Mouse (Mus musculus) layer of hippocampus, adult 9-11 months (tissue): ENCODE results near the gene Olfr112.
"Not testable (repeated sequence)": the region's sequence is repeated elsewhere in the genome, so short reads cannot be mapped to it uniquely, and the experiment has no call there.

ENCODE experiments used
- DNase-seq: peaks from one replicate; pipeline ENCODE4 v3.0.0; 2022

Olfr112 gene

DNA sequence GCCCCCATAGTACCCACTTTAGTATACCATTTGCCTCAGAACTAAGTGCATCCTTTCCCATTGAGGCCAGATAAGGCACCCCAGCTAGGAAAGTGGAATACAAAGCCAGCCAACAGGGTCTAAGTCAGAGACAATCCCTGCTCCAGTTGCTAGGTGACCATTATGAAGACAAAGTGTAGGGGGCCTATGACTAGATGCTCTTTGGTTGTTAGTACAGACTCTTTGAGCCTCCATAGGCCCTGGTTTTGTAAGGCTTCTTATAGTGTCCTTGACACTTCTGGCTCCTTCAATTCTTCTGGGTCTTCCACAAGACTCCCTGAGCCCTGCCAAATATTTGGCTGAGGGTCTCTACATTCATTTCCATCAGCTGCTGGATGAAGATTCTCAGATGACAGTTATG lies at the start of gene Olfr112:
Olfr112 (minus strand) TSS at position 101 of the 400 bp plus-strand sequence.
- DNase-seq = no peak

DNA sequence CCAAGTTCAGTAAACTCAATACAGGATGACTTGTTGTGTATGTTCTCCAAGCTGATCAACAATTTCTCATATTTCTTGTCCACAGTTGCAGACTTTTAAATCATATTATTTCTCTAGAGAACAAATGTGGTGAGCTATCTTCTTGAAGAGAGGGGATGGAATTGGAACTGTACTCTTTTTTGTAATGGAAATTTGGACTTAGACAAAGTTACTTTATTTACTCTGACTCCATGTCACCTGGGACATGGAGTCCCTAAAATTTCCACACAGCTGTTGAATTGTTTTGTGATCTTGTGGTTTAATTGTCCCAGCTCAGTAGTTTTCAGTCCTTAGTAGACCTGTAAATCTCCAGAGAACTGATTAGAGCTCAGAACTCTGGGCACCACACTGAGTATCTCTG lies 23.4 kb upstream of the Olfr112 start, which contains the start of gene Olfr114:
Olfr114 (minus strand) TSS at position 101 of the 400 bp plus-strand sequence.
- DNase-seq = no peak

DNA sequence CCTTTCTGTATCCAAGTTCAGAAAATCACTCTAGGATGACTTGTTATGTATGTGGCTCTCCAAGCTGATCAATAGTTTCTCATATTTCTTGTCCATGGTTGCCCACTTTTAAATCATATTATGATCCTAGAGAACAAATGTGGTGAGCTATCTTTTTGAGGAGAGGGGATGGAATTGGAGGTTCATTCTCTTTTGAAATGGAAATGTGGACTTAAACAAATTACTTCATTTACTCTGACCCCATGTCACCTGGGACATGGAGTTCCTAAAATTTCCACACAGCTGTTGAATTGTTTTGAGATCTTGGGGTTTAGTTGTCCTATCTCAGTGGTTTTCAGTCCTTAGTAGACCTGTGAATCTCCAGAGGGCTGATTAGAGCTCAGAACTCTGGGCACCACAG lies 8.3 kb upstream of the Olfr112 start, which contains the start of gene Olfr113:
Olfr113 (minus strand) TSS at position 101 of the 400 bp plus-strand sequence.
- DNase-seq = no peak

DNA sequence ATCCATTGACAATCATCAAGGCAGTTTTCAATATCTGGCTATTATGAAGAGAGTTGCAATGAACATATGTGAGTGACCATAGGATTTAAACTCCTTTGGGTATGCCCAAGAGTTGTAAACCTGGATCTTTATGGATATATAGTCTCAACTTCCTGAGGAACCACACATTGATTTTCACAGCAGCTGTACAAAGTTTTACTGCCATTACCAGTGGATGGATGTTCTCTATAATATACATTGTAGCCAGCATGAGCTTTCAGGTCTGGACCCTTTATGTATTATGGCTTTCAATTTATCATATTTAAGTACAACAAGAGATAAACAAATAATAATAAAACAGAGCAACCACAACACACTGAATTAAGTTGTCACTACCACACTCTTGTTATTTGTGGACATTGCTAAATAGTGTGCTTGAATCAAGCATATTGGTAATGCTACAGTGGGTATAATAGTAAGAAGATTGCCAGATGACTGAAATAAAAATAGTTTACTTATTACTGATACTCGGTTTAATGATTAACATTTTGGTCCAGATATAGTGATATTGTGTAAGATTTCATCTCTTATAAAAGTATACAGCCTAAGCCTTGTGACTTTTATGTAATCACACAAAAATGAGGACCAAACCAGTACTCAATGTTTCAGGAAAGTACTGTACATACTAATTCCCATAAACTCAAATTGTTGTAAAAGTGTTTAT lies 10.2 kb downstream of the Olfr112 start:
- no peak for DNase-seq

DNA sequence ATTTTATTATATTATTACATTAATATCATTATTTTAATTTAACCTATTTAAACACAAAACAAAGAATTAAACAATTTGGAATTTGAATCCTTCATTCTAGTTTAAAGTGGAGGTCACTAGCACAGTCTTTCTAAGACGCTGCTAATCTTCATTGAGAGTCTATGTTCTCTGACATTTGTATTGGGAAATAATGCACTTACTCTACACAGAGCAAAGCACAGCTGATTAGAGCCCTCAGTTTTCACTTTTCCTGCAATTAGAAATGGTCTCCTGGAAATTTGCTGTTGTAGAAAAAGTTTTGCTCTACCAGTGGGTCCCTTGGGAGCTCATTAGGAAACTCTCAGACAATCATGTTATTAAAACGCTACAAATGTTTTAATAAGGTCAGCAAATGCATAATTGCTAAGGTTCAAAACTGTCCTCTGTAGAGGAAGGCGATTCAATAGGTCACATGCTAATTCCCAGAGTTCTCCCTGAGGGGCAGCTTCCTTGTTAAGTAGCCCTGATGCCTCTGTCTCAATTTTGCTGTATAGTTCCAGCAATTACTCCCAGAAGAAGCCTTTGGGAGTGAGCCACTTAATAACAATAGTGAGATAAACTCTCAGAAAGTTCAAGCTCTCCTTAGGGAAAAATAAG lies 25.3 kb downstream of the Olfr112 start:
- no peak for DNase-seq

DNA sequence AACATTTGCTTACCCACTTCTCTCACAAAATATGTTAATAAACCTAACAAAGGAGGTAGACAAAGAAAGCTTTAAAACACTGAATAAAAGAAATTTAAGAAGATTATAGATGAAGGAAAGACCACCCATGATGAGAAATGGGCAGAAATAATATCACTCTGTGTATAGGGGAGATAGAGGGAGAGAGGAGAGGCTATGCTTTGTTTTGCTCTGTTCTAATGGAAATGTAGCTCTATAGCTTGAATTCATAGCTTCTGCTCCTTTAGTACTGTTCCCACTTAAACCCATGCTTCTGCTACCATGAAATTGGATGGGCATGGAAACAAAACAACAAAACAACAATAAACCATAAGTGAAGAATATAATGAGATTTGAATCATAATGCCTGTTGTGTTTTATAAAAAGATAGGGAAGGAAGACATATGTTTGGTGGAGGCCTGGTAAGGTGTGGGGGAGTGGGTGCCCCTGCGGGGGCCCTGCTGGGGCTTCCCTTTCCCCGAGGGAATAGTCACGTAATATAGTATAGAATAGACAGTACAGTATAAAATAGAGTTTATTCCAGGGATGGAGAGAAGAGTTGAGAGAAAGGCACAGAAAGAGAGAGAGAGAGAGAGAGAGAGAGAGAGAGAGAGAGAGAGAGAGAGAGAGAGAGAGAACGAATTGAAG lies 27.7 kb downstream of the Olfr112 start:
- no peak for DNase-seq

DNA sequence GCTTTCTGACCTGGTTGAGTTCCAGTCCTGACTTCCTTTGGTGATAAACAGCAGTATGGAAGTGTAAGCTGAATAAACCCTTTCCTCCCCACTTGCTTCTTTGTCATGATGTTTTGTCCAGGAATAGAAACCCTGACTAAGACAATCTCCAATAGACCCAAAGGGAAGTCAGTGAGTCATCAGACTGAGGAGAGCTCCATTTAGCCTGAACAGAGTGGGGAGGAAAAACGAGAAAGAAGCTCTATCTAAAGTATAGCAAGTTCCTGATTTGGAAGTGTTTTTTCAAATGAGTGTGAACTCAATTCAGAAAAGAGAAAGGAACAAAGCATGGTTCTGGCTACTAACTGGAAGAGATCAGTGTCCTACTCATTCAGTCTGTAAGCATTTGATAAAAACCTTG lies 30.8 kb downstream of the Olfr112 start:
- not testable (repeated sequence) for DNase-seq

DNA sequence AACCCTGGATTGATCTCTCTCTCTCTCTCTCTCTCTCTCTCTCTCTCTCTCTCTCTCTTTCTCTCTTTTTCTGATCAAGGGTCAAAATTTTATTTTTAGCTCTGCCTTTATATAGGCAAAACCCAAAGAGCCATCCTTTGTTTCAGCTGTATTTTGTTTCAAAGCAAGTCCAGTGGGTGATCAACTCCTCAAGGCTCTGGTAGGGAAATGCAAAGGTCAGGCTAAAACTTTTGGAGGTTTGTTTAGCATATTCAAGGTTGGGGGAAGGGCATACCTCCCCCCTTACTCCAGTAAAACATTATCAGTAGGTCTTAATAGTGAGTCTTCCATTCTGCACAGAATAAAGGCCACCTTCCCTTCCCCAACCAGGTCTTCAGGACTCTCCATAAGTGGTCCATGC lies 34.1 kb downstream of the Olfr112 start:
- no peak for DNase-seq

DNA sequence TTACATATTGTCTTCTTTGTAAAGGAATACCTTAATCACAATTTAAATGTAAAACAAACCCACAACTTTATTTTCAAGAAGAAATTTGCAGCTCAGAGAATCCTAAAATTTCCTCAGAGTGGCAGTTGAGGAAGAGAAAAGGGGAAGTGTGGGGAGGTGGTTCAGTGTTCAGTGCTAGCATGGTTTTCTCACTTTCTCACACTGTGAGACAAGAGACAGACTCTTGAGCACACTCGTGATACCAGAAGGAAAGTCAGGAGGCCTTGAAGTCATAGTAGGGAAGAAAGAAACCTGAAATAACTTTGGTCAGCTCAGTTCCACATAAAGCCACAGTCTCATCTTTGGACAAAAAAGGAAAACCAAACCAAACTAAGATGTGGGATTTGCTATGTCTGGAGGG lies 43.8 kb downstream of the Olfr112 start:
- peak; percentile 58 for DNase-seq

DNA sequence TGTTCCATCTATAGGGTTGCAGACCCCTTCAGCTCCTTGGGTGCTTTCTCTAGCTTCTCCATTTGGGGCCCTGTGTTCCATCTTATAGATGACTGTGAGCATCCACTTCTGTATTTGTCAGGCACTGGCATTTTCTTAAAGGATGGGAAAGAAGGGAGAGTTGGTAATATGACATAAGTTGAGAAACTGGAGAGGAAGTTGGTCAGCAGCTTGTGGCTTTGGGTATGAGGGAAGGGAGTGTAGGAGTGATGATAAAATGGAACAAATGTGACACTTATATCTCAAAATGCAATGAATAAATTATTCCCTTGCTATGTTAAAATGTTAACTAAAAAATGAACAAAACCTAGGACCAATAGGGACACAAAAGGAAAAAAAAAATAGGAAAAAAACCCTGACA lies 44.6 kb downstream of the Olfr112 start:
- DNase-seq = not testable (repeated sequence)
